Mouse (Mus musculus) kidney, embryonic 14.5 days (tissue): Measurements from ENCODE around the gene Exo1. TPM values are rescaled to one million over a fixed set of nuclear protein-coding genes. Genes with fewer than 3 reads are reported as not detected.

ENCODE experiments used
- ATAC-seq: fragments of 200-750 bp; cut with Nextera tagmentation; 2 replicates; pipeline ENCODE4 v1.8.0; 2017; ENCODE audit warnings: moderate number of reproducible peaks, mild to moderate bottlenecking, moderate TSS enrichment, moderate library complexity; ENCODE audit not compliant: low FRiP score, low TSS enrichment
- H3K27ac ChIP-seq: fragments of 300-500 bp; sonication (generic); 2 replicates; pipeline ENCODE4 v1.5.1; 2014; ENCODE audit warnings: low read depth, mild to moderate bottlenecking, low read length, moderate library complexity, mixed read lengths
- H3K27me3 ChIP-seq: fragments of 300-500 bp; sonication (generic); 2 replicates; pipeline ENCODE4 v1.6.1; 2014; ENCODE audit warnings: mild to moderate bottlenecking, low read length; ENCODE audit not compliant: control insufficient read depth, insufficient read depth
- H3K36me3 ChIP-seq: fragments of 300-500 bp; sonication (generic); 2 replicates; pipeline ENCODE4 v1.6.1; 2014; ENCODE audit warnings: low read length, mixed read lengths; ENCODE audit not compliant: control insufficient read depth, insufficient read depth
- H3K4me1 ChIP-seq: fragments of 300-500 bp; sonication (generic); 2 replicates; pipeline ENCODE4 v1.6.1; 2014; ENCODE audit warnings: low read length, mixed read lengths; ENCODE audit not compliant: control insufficient read depth, insufficient read depth
- H3K4me2 ChIP-seq: fragments of 300-500 bp; sonication (generic); replicated peaks from 2 replicates; pipeline ENCODE4 v1.6.1; 2014; ENCODE audit warnings: low read depth, mild to moderate bottlenecking, low read length
- H3K4me3 ChIP-seq: fragments of 300-500 bp; sonication (generic); 2 replicates; pipeline ENCODE4 v1.5.1; 2014; ENCODE audit warnings: mild to moderate bottlenecking, low read length
- H3K9ac ChIP-seq: fragments of 300-500 bp; sonication (generic); 2 replicates; pipeline ENCODE4 v1.6.1; 2014; ENCODE audit warnings: low read depth, mild to moderate bottlenecking, low read length, moderate library complexity
- H3K9me3 ChIP-seq: fragments of 300-500 bp; sonication (generic); 2 replicates; pipeline ENCODE4 v1.6.1; 2016; ENCODE audit warnings: low read length; ENCODE audit not compliant: control insufficient read depth
- WGBS: fragments of 180-500 bp; shearing (Covaris S2); extraction: QIAGEN DNeasy Blood & Tissue Kit; methylation state at CpG from one replicate; pipeline ENCODE4 v1.1.7; 2014; 5-methylcytosine and 5-hydroxymethylcytosine counted together
- polyA plus RNA-seq: library from polyadenylated mRNA; unstranded; fragments of >200 nt; fragmentation: Nextera tagmentation; extraction: Ambion mirVana; gene quantifications from 2 replicates; pipeline ENCODE4 v1.2.1, GENCODE M21; 2014

The Exo1 gene
- polyA plus RNA-seq: 76.1 and 103 TPM in 2 replicates

- Histone ChIP-seq H3K4me2 (peak within 1 kb of the TSS; percentile 66), H3K27me3 (no peaks in the 10 kb centered on the region), H3K9ac (peak within 1 kb of the TSS; percentile 83), H3K4me3 (peak within 1 kb of the TSS; percentile 87), H3K9me3 (no peaks in the 10 kb centered on the region), H3K36me3 (peaks cover 17% of the 10 kb centered on the region), H3K27ac (peak within 1 kb of the TSS; percentile 94), H3K4me1 (peaks cover 14% of the 10 kb centered on the region)
- WGBS: under 1% methylated on average over 66 of the region's 66 CpGs
- peak; percentile 98 for ATAC-seq
Observed at GRCm38 (mm10) chr1:175880453-175881296, at the start of gene Exo1. Exo1 (plus strand) TSS chr1:175880581.

GRCm38 (mm10) chr1:175855515-175855914 is 24.9 kb upstream of the Exo1 start:
- no peaks in the 10 kb centered on the region for H3K4me1 ChIP-seq

GRCm38 (mm10) chr1:175867050-175867449 is 13.3 kb upstream of the Exo1 start:
- no peaks in the 10 kb centered on the region for H3K9me3 ChIP-seq
- H3K9ac ChIP-seq: no peak overlapping the region
- H3K4me2 ChIP-seq: no peak overlapping the region
- ATAC-seq: no peak
- no peaks in the 10 kb centered on the region for H3K27me3 ChIP-seq
- no peak overlapping the region for H3K4me3 ChIP-seq
- 61% methylated on average over 1 of the region's 1 CpGs for WGBS
- no peaks in the 10 kb centered on the region for H3K36me3 ChIP-seq
- no peak overlapping the region for H3K27ac ChIP-seq
- H3K4me1 ChIP-seq: no peaks in the 10 kb centered on the region

More at GRCm38 (mm10) chr1:175855515-175855914, 24.9 kb upstream of the Exo1 start:
- no peak overlapping the region for H3K9ac ChIP-seq
- H3K27ac ChIP-seq: no peak overlapping the region
- 86% methylated on average over 1 of the region's 1 CpGs for WGBS
- H3K9me3 ChIP-seq: no peaks in the 10 kb centered on the region
- 0 out of 2 replicates have a peak, but pooled peaks have one; percentile 52 for ATAC-seq
- H3K36me3 ChIP-seq: no peaks in the 10 kb centered on the region
- H3K4me3 ChIP-seq: no peak overlapping the region
- no peaks in the 10 kb centered on the region for H3K27me3 ChIP-seq
- no peak overlapping the region for H3K4me2 ChIP-seq

GRCm38 (mm10) chr1:175867558-175867957 is 12.8 kb upstream of the Exo1 start:
- H3K9me3 ChIP-seq: no peaks in the 10 kb centered on the region
- H3K9ac ChIP-seq: no peak overlapping the region
- no peak for ATAC-seq
- H3K4me2 ChIP-seq: no peak overlapping the region
- no peaks in the 10 kb centered on the region for H3K27me3 ChIP-seq
- WGBS: 28% methylated on average over 5 of the region's 5 CpGs
- no peaks in the 10 kb centered on the region for H3K36me3 ChIP-seq
- no peaks in the 10 kb centered on the region for H3K4me1 ChIP-seq
- no peak overlapping the region for H3K27ac ChIP-seq
- H3K4me3 ChIP-seq: no peak overlapping the region

- Histone ChIP-seq H3K27me3 (no peaks in the 10 kb centered on the region), H3K4me1 (no peaks in the 10 kb centered on the region), H3K9ac (no peak overlapping the region), H3K36me3 (no peaks in the 10 kb centered on the region), H3K4me3 (no peak overlapping the region), H3K27ac (no peak overlapping the region), H3K4me2 (no peak overlapping the region), H3K9me3 (no peaks in the 10 kb centered on the region)
- ATAC-seq: no peak
- WGBS: 82% methylated on average over 3 of the region's 3 CpGs
Observed at GRCm38 (mm10) chr1:175870716-175871115, 9.7 kb upstream of the Exo1 start.

GRCm38 (mm10) chr1:175872028-175872816 is 8.2 kb upstream of the Exo1 start:
- Histone ChIP-seq H3K4me3 (no peak overlapping the region), H3K27me3 (no peaks in the 10 kb centered on the region), H3K4me2 (no peak overlapping the region), H3K9me3 (no peaks in the 10 kb centered on the region), H3K4me1 (no peaks in the 10 kb centered on the region), H3K36me3 (no peaks in the 10 kb centered on the region), H3K9ac (no peak overlapping the region), H3K27ac (no peak overlapping the region)
- 83% methylated on average over 6 of the region's 6 CpGs for WGBS
- no peak for ATAC-seq

GRCm38 (mm10) chr1:175883398-175883797 is 3.0 kb downstream of the Exo1 start:
- ATAC-seq: no peak
- 60% methylated on average over 3 of the region's 3 CpGs for WGBS
- no peak overlapping the region for H3K4me2 ChIP-seq
- H3K9me3 ChIP-seq: no peaks in the 10 kb centered on the region
- peaks cover 37% of the 10 kb centered on the region for H3K36me3 ChIP-seq
- no peaks in the 10 kb centered on the region for H3K27me3 ChIP-seq
- H3K9ac ChIP-seq: no peak overlapping the region
- H3K27ac ChIP-seq: no peak overlapping the region
- H3K4me1 ChIP-seq: peaks cover 14% of the 10 kb centered on the region
- H3K4me3 ChIP-seq: no peak overlapping the region

- Histone ChIP-seq H3K4me3 (no peak overlapping the region), H3K36me3 (peaks cover 62% of the 10 kb centered on the region), H3K4me1 (no peaks in the 10 kb centered on the region), H3K4me2 (no peak overlapping the region), H3K27me3 (no peaks in the 10 kb centered on the region), H3K9ac (no peak overlapping the region), H3K27ac (no peak overlapping the region), H3K9me3 (no peaks in the 10 kb centered on the region)
- no peak for ATAC-seq
- 88% methylated on average over 6 of the region's 6 CpGs for WGBS
Observed at GRCm38 (mm10) chr1:175893263-175893662, 12.9 kb downstream of the Exo1 start.

GRCm38 (mm10) chr1:175893726-175894125 is 13.3 kb downstream of the Exo1 start:
- Histone ChIP-seq H3K36me3 (peaks cover 60% of the 10 kb centered on the region), H3K27me3 (no peaks in the 10 kb centered on the region), H3K27ac (no peak overlapping the region), H3K4me1 (no peaks in the 10 kb centered on the region), H3K4me3 (no peak overlapping the region), H3K9ac (no peak overlapping the region), H3K9me3 (no peaks in the 10 kb centered on the region), H3K4me2 (no peak overlapping the region)
- 93% methylated on average over 12 of the region's 12 CpGs for WGBS
- ATAC-seq: no peak
